Mouse (Mus musculus): ENCODE measurements at regions not wholly inside any gene's neighbourhood (a gene's known extent, or its start where the extent isn't known, plus 50 kb on each side); places are given as distances from the start of the nearest gene placed in this dataset.
"Not testable (repeated sequence)": the region's sequence is repeated elsewhere in the genome, so short reads cannot be mapped to it uniquely, and the experiment has no call there.

- not testable (repeated sequence) for TF ChIP-seq POLR2A (IDR thresholded peaks at IDR 0.05; ENCODE audit: low read depth, low read length)
- TF ChIP-seq CTCF (IDR thresholded peaks at IDR 0.05; ENCODE audit: borderline replicate concordance, insufficient read depth, low read length), result peak; percentile 10; the same call in 1 of the 2 replicates
Observed at GRCm38 (mm10) chr14:53132390-53132789, 636.8 kb upstream of the Olfr1507 start.
